ENCODE assay signal across 25 mouse cellular contexts in genomic region chr6:6058548-6058947, GRCm38 (mm10).
A peak's percentile ranks its signal among the peaks of the same experiment; 100 is the strongest.
DNase-seq lines count a peak whose midpoint lies in the region; ATAC-seq and TF ChIP-seq lines count a peak whose summit lies in the region.
"Had no signal": no experiment of that assay in that cellular context is flagged by ENCODE, and none has a peak within 500 bp of the region (broad histone marks: within the 10 kb centered on the region; RNA-seq: fewer than 3 reads in every experiment).

No protein-coding gene starts in this region.

- H3K27ac ChIP-seq in forebrain, embryonic 10.5 days: peak overlapping the region; percentile 56; the same call in 1 of the 2 replicates
- no peak overlapping the region for H3K27ac ChIP-seq in forebrain, postnatal 0 days (ENCODE audit: low read depth, low read length)
- no peak overlapping the region for H3K27ac ChIP-seq in hindbrain, embryonic 16.5 days (ENCODE audit: low read depth, low read length)
- H3K27ac ChIP-seq in hindbrain, embryonic 10.5 days: no peak overlapping the region
- peak overlapping the region; percentile 58; the same call in 1 of the 2 replicates for H3K27ac ChIP-seq in limb, embryonic 13.5 days
- H3K27ac ChIP-seq: heart, embryonic 13.5 days; kidney, embryonic 15.5 days; liver, embryonic 14.5 days; lung, embryonic 15.5 days had no signal

- no peaks in the 10 kb centered on the region for H3K9me3 ChIP-seq in forebrain, embryonic 10.5 days
- H3K9me3 ChIP-seq in forebrain, postnatal 0 days (ENCODE audit: low read length): no peaks in the 10 kb centered on the region
- no peaks in the 10 kb centered on the region for H3K9me3 ChIP-seq in hindbrain, embryonic 16.5 days (ENCODE audit: control insufficient read depth, low read length)
- no peaks in the 10 kb centered on the region for H3K9me3 ChIP-seq in hindbrain, embryonic 10.5 days
- no peaks in the 10 kb centered on the region for H3K9me3 ChIP-seq in limb, embryonic 13.5 days
- H3K9me3 ChIP-seq: heart, embryonic 13.5 days; kidney, embryonic 15.5 days; lung, embryonic 15.5 days had no signal

- DNase-seq in forebrain, embryonic 10.5 days (ENCODE audit: extremely low spot score, low spot score): no peak
- no peak for DNase-seq in forebrain, postnatal 0 days
- DNase-seq in hindbrain, embryonic 10.5 days (ENCODE audit: low spot score): no peak
- peak; percentile 50 for DNase-seq in R1 (ENCODE audit: low read depth, low spot score)
- DNase-seq in adrenal gland, postnatal 36 days: no peak
- DNase-seq in gastrocnemius, postnatal 25 days: no peak
- DNase-seq: adrenal gland, postnatal 14 days; cerebellum, adult 11-12 months; cerebellum, postnatal 14 days; embryo, embryonic 11 days; gastrocnemius, postnatal 10 days; heart, adult 18-20 months; kidney, postnatal 4 days; lung, postnatal 4 days; thymus, postnatal 4 days had no signal

- 0 out of 2 replicates have a peak, but pooled peaks cover 2% of the 10 kb centered on the region for H3K36me3 ChIP-seq in forebrain, embryonic 10.5 days (replicated peaks)
- no peaks in the 10 kb centered on the region for H3K36me3 ChIP-seq in forebrain, postnatal 0 days (ENCODE audit: insufficient read depth)
- no peaks in the 10 kb centered on the region for H3K36me3 ChIP-seq in hindbrain, embryonic 16.5 days (ENCODE audit: control insufficient read depth, insufficient read depth, low read length)
- H3K36me3 ChIP-seq in hindbrain, embryonic 10.5 days: no peaks in the 10 kb centered on the region
- H3K36me3 ChIP-seq in limb, embryonic 13.5 days: no peaks in the 10 kb centered on the region
- H3K36me3 ChIP-seq: heart, embryonic 13.5 days; kidney, embryonic 15.5 days; lung, embryonic 15.5 days had no signal

- peaks cover 42% of the 10 kb centered on the region for H3K4me1 ChIP-seq in forebrain, embryonic 10.5 days
- no peaks in the 10 kb centered on the region for H3K4me1 ChIP-seq in forebrain, postnatal 0 days (ENCODE audit: insufficient read depth)
- H3K4me1 ChIP-seq in hindbrain, embryonic 16.5 days (ENCODE audit: control insufficient read depth, insufficient read depth, low read depth, low read length): no peaks in the 10 kb centered on the region; the same call in 1 of the 2 replicates
- H3K4me1 ChIP-seq in hindbrain, embryonic 10.5 days (replicated peaks): peaks cover 25% of the 10 kb centered on the region
- peaks cover 7% of the 10 kb centered on the region for H3K4me1 ChIP-seq in limb, embryonic 13.5 days
- H3K4me1 ChIP-seq: kidney, embryonic 15.5 days; lung, embryonic 15.5 days had no signal

- H3K4me3 ChIP-seq in forebrain, embryonic 10.5 days: no peak overlapping the region
- H3K4me3 ChIP-seq in forebrain, postnatal 0 days (ENCODE audit: low read depth, low read length): no peak overlapping the region
- H3K4me3 ChIP-seq in hindbrain, embryonic 16.5 days (ENCODE audit: low read length): no peak overlapping the region
- no peak overlapping the region for H3K4me3 ChIP-seq in hindbrain, embryonic 10.5 days
- H3K4me3 ChIP-seq in limb, embryonic 13.5 days: no peak overlapping the region
- H3K4me3 ChIP-seq: heart, embryonic 13.5 days; kidney, embryonic 15.5 days; lung, embryonic 15.5 days had no signal

- no peak for TF ChIP-seq CTCF in forebrain, postnatal 0 days (IDR thresholded peaks at IDR 0.05; ENCODE audit: low read depth)

- H3K27me3 ChIP-seq in forebrain, embryonic 10.5 days (ENCODE audit: poor library complexity, severe bottlenecking): no peaks in the 10 kb centered on the region
- no peaks in the 10 kb centered on the region for H3K27me3 ChIP-seq in forebrain, postnatal 0 days (ENCODE audit: insufficient read depth, low read length)
- H3K27me3 ChIP-seq in hindbrain, embryonic 16.5 days (replicated peaks; ENCODE audit: control insufficient read depth, insufficient read depth, low read length): no peaks in the 10 kb centered on the region
- no peaks in the 10 kb centered on the region for H3K27me3 ChIP-seq in hindbrain, embryonic 10.5 days (ENCODE audit: insufficient read depth, poor library complexity, severe bottlenecking)
- H3K27me3 ChIP-seq in limb, embryonic 13.5 days: no peaks in the 10 kb centered on the region
- H3K27me3 ChIP-seq: heart, embryonic 13.5 days; kidney, embryonic 15.5 days; lung, embryonic 15.5 days; Patski had no signal

- H3K9ac ChIP-seq in forebrain, postnatal 0 days: no peak overlapping the region
- H3K9ac ChIP-seq in hindbrain, embryonic 16.5 days (ENCODE audit: low read depth, low read length): no peak overlapping the region
- H3K9ac ChIP-seq in limb, embryonic 13.5 days: no peak overlapping the region
- H3K9ac ChIP-seq: heart, embryonic 13.5 days; kidney, embryonic 15.5 days; liver, embryonic 14.5 days; lung, embryonic 15.5 days had no signal

- WGBS in forebrain, embryonic 10.5 days: 5% methylated on average over 3 of the region's 3 CpGs
- WGBS in forebrain, postnatal 0 days: 7% methylated on average over 3 of the region's 3 CpGs
- 26% methylated on average over 3 of the region's 3 CpGs for WGBS in hindbrain, embryonic 16.5 days
- WGBS in hindbrain, embryonic 10.5 days: 38% methylated on average over 3 of the region's 3 CpGs
- WGBS in limb, embryonic 13.5 days: 43% methylated on average over 3 of the region's 3 CpGs

- ATAC-seq in forebrain, postnatal 0 days: no peak
- ATAC-seq in hindbrain, embryonic 16.5 days: peak; percentile 45; the same call in 1 of the 2 replicates
- ATAC-seq in limb, embryonic 13.5 days (ENCODE audit: low FRiP score, low read depth): no peak
- ATAC-seq: activated CD4-positive, CD25-positive, alpha-beta regulatory T cell, adult 4 months; CD4-positive, CD25-positive, alpha-beta regulatory T cell, adult 4 months; intestine, embryonic 16.5 days; Patski had no signal

- H3K4me2 ChIP-seq in forebrain, postnatal 0 days (ENCODE audit: low read depth): no peak overlapping the region
- H3K4me2 ChIP-seq in hindbrain, embryonic 16.5 days (ENCODE audit: low read length): no peak overlapping the region
- no peak overlapping the region for H3K4me2 ChIP-seq in limb, embryonic 13.5 days (replicated peaks)
- H3K4me2 ChIP-seq: heart, embryonic 13.5 days; kidney, embryonic 15.5 days; lung, embryonic 15.5 days had no signal

Comparison
In these comparisons a context has a peak if more than half of its experiments do, and no peak if none do; other contexts are left out.
1. H3K27ac ChIP-seq: peak in forebrain, embryonic 10.5 days (single experiment) and limb, embryonic 13.5 days (single experiment); none in forebrain, postnatal 0 days (single experiment), hindbrain, embryonic 16.5 days (single experiment) and hindbrain, embryonic 10.5 days (single experiment).